Mouse (Mus musculus): Measurements from ENCODE around the gene Mgat4b. TPM values are rescaled to one million over a fixed set of nuclear protein-coding genes. Genes with fewer than 3 reads are reported as not detected.

Mgat4b gene
- polyA plus RNA-seq, 1 experiment from 2014 or later = 36.6 TPM

- Histone ChIP-seq H3K36me3 (peaks cover 34% of the 10 kb centered on the region), H3K27me3 (no peaks in the 10 kb centered on the region), H3K9me3 (no peaks in the 10 kb centered on the region), H3K27ac (no peak overlapping the region), H3K4me2 (no peak overlapping the region), H3K9ac (no peak overlapping the region), H3K4me3 (no peak overlapping the region), H3K4me1 (replicated peaks) (0 out of 2 replicates have a peak, but pooled peaks cover 3% of the 10 kb centered on the region)
- ATAC-seq (ENCODE audit: low FRiP score) = no peak
- 90% methylated on average over 2 of the region's 2 CpGs for WGBS
Observed at GRCm38 (mm10) chr11:50269163-50269562, 58.5 kb downstream of the Mgat4b start.

- Histone ChIP-seq H3K9ac (no peak overlapping the region), H3K27ac (0 out of 2 replicates have a peak overlapping the region, but pooled peaks have one; percentile 23), H3K36me3 (peaks cover 27% of the 10 kb centered on the region), H3K4me2 (no peak overlapping the region), H3K4me1 (replicated peaks) (0 out of 2 replicates have a peak, but pooled peaks cover 3% of the 10 kb centered on the region), H3K9me3 (no peaks in the 10 kb centered on the region), H3K27me3 (no peaks in the 10 kb centered on the region), H3K4me3 (no peak overlapping the region)
- 100% methylated on average over 1 of the region's 1 CpGs for WGBS
- no peak for ATAC-seq (ENCODE audit: low FRiP score)
Observed at GRCm38 (mm10) chr11:50269885-50270284, 59.2 kb downstream of the Mgat4b start.

GRCm38 (mm10) chr11:50272819-50273218 is 62.1 kb downstream of the Mgat4b start:
- no peak for ATAC-seq (ENCODE audit: low FRiP score)
- no peaks in the 10 kb centered on the region for H3K9me3 ChIP-seq
- no peaks in the 10 kb centered on the region for H3K27me3 ChIP-seq
- peaks cover 3% of the 10 kb centered on the region; the same call in 1 of the 2 replicates for H3K36me3 ChIP-seq
- H3K4me2 ChIP-seq = no peak overlapping the region
- H3K4me1 ChIP-seq (replicated peaks) = 0 out of 2 replicates have a peak, but pooled peaks cover 3% of the 10 kb centered on the region
- 80% methylated on average over 2 of the region's 2 CpGs for WGBS
- H3K9ac ChIP-seq = no peak overlapping the region
- H3K27ac ChIP-seq = no peak overlapping the region
- H3K4me3 ChIP-seq = no peak overlapping the region

GRCm38 (mm10) chr11:50275077-50275476 is 64.4 kb downstream of the Mgat4b start:
- Histone ChIP-seq H3K4me3 (no peak overlapping the region), H3K36me3 (peaks cover 5% of the 10 kb centered on the region; the same call in 1 of the 2 replicates), H3K9ac (no peak overlapping the region), H3K4me1 (replicated peaks) (0 out of 2 replicates have a peak, but pooled peaks cover 3% of the 10 kb centered on the region), H3K27me3 (no peaks in the 10 kb centered on the region), H3K9me3 (no peaks in the 10 kb centered on the region), H3K27ac (no peak overlapping the region), H3K4me2 (no peak overlapping the region)
- ATAC-seq (ENCODE audit: low FRiP score) = no peak
- WGBS = 92% methylated on average over 2 of the region's 2 CpGs

- Histone ChIP-seq H3K4me1 (replicated peaks) (0 out of 2 replicates have a peak, but pooled peaks cover 3% of the 10 kb centered on the region), H3K4me3 (no peak overlapping the region), H3K9me3 (no peaks in the 10 kb centered on the region), H3K36me3 (peaks cover 7% of the 10 kb centered on the region; the same call in 1 of the 2 replicates), H3K27ac (no peak overlapping the region), H3K9ac (no peak overlapping the region), H3K27me3 (no peaks in the 10 kb centered on the region), H3K4me2 (no peak overlapping the region)
- ATAC-seq (ENCODE audit: low FRiP score) = no peak
- WGBS = 84% methylated on average over 5 of the region's 5 CpGs
Observed at GRCm38 (mm10) chr11:50275568-50276151, 65.0 kb downstream of the Mgat4b start.

- no peak overlapping the region for H3K4me3 ChIP-seq
- peaks cover 10% of the 10 kb centered on the region for H3K36me3 ChIP-seq
- no peak overlapping the region for H3K4me2 ChIP-seq
- no peaks in the 10 kb centered on the region for H3K9me3 ChIP-seq
- H3K27me3 ChIP-seq = no peaks in the 10 kb centered on the region
- ATAC-seq (ENCODE audit: low FRiP score) = no peak
- H3K9ac ChIP-seq = no peak overlapping the region
- H3K4me1 ChIP-seq (replicated peaks) = 0 out of 2 replicates have a peak, but pooled peaks cover 3% of the 10 kb centered on the region
- H3K27ac ChIP-seq = no peak overlapping the region
Observed at GRCm38 (mm10) chr11:50277025-50277424, 66.3 kb downstream of the Mgat4b start.

- Histone ChIP-seq H3K9ac (no peak overlapping the region), H3K4me3 (no peak overlapping the region), H3K36me3 (peaks cover 10% of the 10 kb centered on the region), H3K4me2 (no peak overlapping the region), H3K27ac (no peak overlapping the region), H3K9me3 (no peaks in the 10 kb centered on the region), H3K4me1 (replicated peaks) (0 out of 2 replicates have a peak, but pooled peaks cover 3% of the 10 kb centered on the region), H3K27me3 (no peaks in the 10 kb centered on the region)
- WGBS = 92% methylated on average over 6 of the region's 6 CpGs
- ATAC-seq (ENCODE audit: low FRiP score) = no peak
Observed at GRCm38 (mm10) chr11:50277706-50278105, 67.0 kb downstream of the Mgat4b start.

GRCm38 (mm10) chr11:50279005-50279404 is 68.3 kb downstream of the Mgat4b start:
- Histone ChIP-seq H3K27ac (no peak overlapping the region), H3K9me3 (no peaks in the 10 kb centered on the region), H3K27me3 (no peaks in the 10 kb centered on the region), H3K4me3 (no peak overlapping the region), H3K4me2 (no peak overlapping the region), H3K9ac (no peak overlapping the region), H3K36me3 (peaks cover 10% of the 10 kb centered on the region), H3K4me1 (replicated peaks) (no peaks in the 10 kb centered on the region)
- no peak for ATAC-seq (ENCODE audit: low FRiP score)
- WGBS = 96% methylated on average over 4 of the region's 4 CpGs

GRCm38 (mm10) chr11:50280053-50280452 is 69.4 kb downstream of the Mgat4b start:
- H3K36me3 ChIP-seq = peaks cover 10% of the 10 kb centered on the region
- H3K27ac ChIP-seq = no peak overlapping the region
- no peak overlapping the region for H3K4me3 ChIP-seq
- H3K27me3 ChIP-seq = no peaks in the 10 kb centered on the region
- no peaks in the 10 kb centered on the region for H3K4me1 ChIP-seq (replicated peaks)
- H3K9me3 ChIP-seq = no peaks in the 10 kb centered on the region
- H3K4me2 ChIP-seq = no peak overlapping the region
- no peak overlapping the region for H3K9ac ChIP-seq
- ATAC-seq (ENCODE audit: low FRiP score) = no peak
- 62% methylated on average over 1 of the region's 1 CpGs for WGBS

Small RNA genes lying within 50 kb of the gene (microRNA-seq; reads per million reads assigned to microRNA genes)
- gene Mir6919 = 1.4 reads per million

Other genes starting within 250 kb of the Mgat4b start
- gene Rnf130, start 185.5 kb upstream of the Mgat4b start, polyA plus RNA-seq (2015; fragmentation: Nextera tagmentation; extraction: Ambion mirVana) = 60.3 and 63.6 TPM in 2 replicates
- 37.5 and 40.7 TPM in 2 replicates for gene Tbc1d9b, start 79.5 kb upstream of the Mgat4b start, polyA plus RNA-seq (2015; fragmentation: Nextera tagmentation; extraction: Ambion mirVana)
- 30.2 and 30.6 TPM in 2 replicates for gene Mrnip, start 36.4 kb upstream of the Mgat4b start, polyA plus RNA-seq (2015; fragmentation: Nextera tagmentation; extraction: Ambion mirVana)
- 318 and 320 TPM in 2 replicates for gene Sqstm1, start 63 bp upstream of the Mgat4b start, polyA plus RNA-seq (2015; fragmentation: Nextera tagmentation; extraction: Ambion mirVana)
- 1.4 and 2.3 TPM in 2 replicates for gene Ltc4s, start 27.7 kb downstream of the Mgat4b start, polyA plus RNA-seq (2015; fragmentation: Nextera tagmentation; extraction: Ambion mirVana)
- 3.2 and 3.3 TPM in 2 replicates for gene Maml1, start 81.4 kb downstream of the Mgat4b start, polyA plus RNA-seq (2015; fragmentation: Nextera tagmentation; extraction: Ambion mirVana)
- gene Canx, start 114.8 kb downstream of the Mgat4b start, polyA plus RNA-seq (2015; fragmentation: Nextera tagmentation; extraction: Ambion mirVana) = 265 and 269 TPM in 2 replicates
- 0.75 and 1.4 TPM in 2 replicates for gene Cby3, start 143.6 kb downstream of the Mgat4b start, polyA plus RNA-seq (2015; fragmentation: Nextera tagmentation; extraction: Ambion mirVana)
- 534 and 549 TPM in 2 replicates for gene Hnrnph1, start 166.1 kb downstream of the Mgat4b start, polyA plus RNA-seq (2015; fragmentation: Nextera tagmentation; extraction: Ambion mirVana)
- 22.7 and 27.5 TPM in 2 replicates for gene Rufy1, start 220.2 kb downstream of the Mgat4b start, polyA plus RNA-seq (2015; fragmentation: Nextera tagmentation; extraction: Ambion mirVana)

Measured in hindbrain, embryonic 13.5 days (tissue).